Mouse (Mus musculus) B cell, adult (primary cell): ENCODE results near the gene Vmn2r43. TPM values are rescaled to one million over a fixed set of nuclear protein-coding genes. Genes with fewer than 3 reads are reported as not detected.

Source experiments
- total RNA-seq: library from RNA; stranded (reverse); gene quantifications from 4 replicates; pipeline ENCODE4 v1.2.4, GENCODE M21; 2023; ENCODE audit not compliant: inconsistent age

Vmn2r43 gene
- total RNA-seq = not detected in 4 replicates

GRCm38 (mm10) chr7:8260499-8260898, at the start of gene Vmn2r43:
Gene Vmn2r43 (minus strand): TSS chr7:8260599.

DNA sequence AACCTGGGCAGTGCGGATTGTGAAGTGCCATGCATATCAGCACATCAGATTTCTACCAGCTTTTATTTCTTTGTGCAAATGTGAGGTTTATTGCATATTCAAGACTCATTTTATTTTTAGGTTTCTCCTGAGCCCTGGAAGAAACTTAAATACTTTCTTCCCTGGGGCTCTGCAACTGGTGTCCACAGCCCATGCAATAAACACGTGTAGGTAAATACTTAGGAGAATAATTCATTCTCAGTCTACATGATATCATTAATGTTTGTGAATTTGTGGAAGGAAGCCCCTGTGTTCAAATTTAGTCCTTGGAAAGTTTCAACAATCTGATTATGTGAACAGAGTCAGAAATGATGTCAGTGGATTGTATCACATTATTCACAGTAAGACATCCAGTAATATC, 60.2 kb downstream of the Vmn2r43 start, which contains the start of gene Vmn2r42:
Gene Vmn2r42 (minus strand): TSS at position 101 of the 400 bp plus-strand sequence.

Other genes with a start within 250 kb of the Vmn2r43 start
- gene Vmn2r41, start 98.9 kb downstream of the Vmn2r43 start, total RNA-seq = not detected in 4 replicates
- not detected in 4 replicates for gene Vmn2r42, start 60.3 kb downstream of the Vmn2r43 start, total RNA-seq
- not detected in 4 replicates for gene Vmn2r44, start 122.7 kb upstream of the Vmn2r43 start, total RNA-seq
- gene Vmn2r45, start 228.5 kb upstream of the Vmn2r43 start, total RNA-seq = not detected in 4 replicates